In the genomic region with DNA sequence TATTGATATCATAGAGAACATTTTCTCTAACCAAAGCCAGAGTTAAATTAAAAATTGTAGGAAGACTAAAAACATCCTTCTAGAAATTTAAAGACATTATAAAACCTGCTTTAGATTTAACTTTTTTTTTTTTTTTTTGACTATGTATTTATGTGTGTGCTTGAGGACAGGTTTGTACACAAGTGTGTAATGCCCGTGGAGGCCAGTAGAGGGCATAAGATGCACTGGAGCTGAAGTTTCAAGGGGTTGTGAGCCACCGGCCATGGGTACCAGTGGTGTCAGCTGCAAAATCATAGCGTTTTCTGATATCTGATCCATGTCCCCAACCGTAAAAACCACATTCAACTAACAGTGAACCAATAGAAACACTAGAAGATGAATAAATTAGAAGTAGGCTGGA, we compare ENCODE assay signal across 14 mouse cellular contexts.
DNase-seq lines count a peak whose midpoint lies in the region; ATAC-seq and TF ChIP-seq lines count a peak whose summit lies in the region.
"Had no signal": no experiment of that assay in that cellular context is flagged by ENCODE, and none has a peak within 500 bp of the region (broad histone marks: within the 10 kb centered on the region; RNA-seq: fewer than 3 reads in every experiment).

No protein-coding gene starts in this region.

- no peak overlapping the region for H3K4me3 ChIP-seq in lung, postnatal 0 days (ENCODE audit: low read depth, low read length)
- no peak overlapping the region for H3K4me3 ChIP-seq in ES-E14 (ENCODE audit: insufficient read depth in 1 of 2, low read depth in 1 of 2, low read length in 2 of 2, poor library complexity in 1 of 2, severe bottlenecking in 1 of 2)
- H3K4me3 ChIP-seq in bone marrow, adult 2 months (replicated peaks; ENCODE audit: control insufficient read depth, low read depth, low read length), result no peak overlapping the region
- H3K4me3 ChIP-seq: limb, embryonic 13.5 days had no signal

- TF ChIP-seq EP300 in lung, postnatal 0 days (IDR thresholded peaks at IDR 0.05), result no peak

- H3K9me3 ChIP-seq in lung, postnatal 0 days (ENCODE audit: low read length), result no peaks in the 10 kb centered on the region
- H3K9me3 ChIP-seq in ES-E14 (ENCODE audit: control insufficient read depth, insufficient read depth, low read depth, low read length), result no peaks in the 10 kb centered on the region
- H3K9me3 ChIP-seq: limb, embryonic 13.5 days had no signal

- no peak for ATAC-seq in lung, postnatal 0 days
- no peak for ATAC-seq in monocyte, adult 5-6 weeks (replicated peaks; ENCODE audit: insufficient number of reproducible peaks, low FRiP score, low TSS enrichment, poor library complexity, severe bottlenecking)
- ATAC-seq: forebrain, embryonic 16.5 days; inflammation-experienced regulatory T-cells, adult 6 months had no signal

- in situ Hi-C loops in ES-E14 (cut with MboI; ENCODE audit: low sequenced_read_pairs in 2 of 2, unreplicated experiment in 2 of 2), result no loop called here

- H3K4me1 ChIP-seq in lung, postnatal 0 days (ENCODE audit: insufficient read depth, low read depth, low read length), result no peaks in the 10 kb centered on the region
- no peaks in the 10 kb centered on the region for H3K4me1 ChIP-seq in ES-E14 (ENCODE audit: control insufficient read depth in 2 of 2, insufficient read depth in 2 of 2, low read length in 2 of 2, poor library complexity in 1 of 2)
- no peaks in the 10 kb centered on the region for H3K4me1 ChIP-seq in bone marrow, adult 2 months (ENCODE audit: control insufficient read depth, insufficient read depth, low read length)

- no peak for TF ChIP-seq POLR2A in bone marrow, adult 2 months (IDR thresholded peaks at IDR 0.05; ENCODE audit: borderline replicate concordance, control insufficient read depth, low read depth, low read length)

- 77% methylated on average over 4 of the region's 4 CpGs for WGBS in lung, postnatal 0 days
- 76% methylated on average over 4 of the region's 4 CpGs for WGBS in bone marrow, adult 2 months

- no peak overlapping the region for H3K4me2 ChIP-seq in lung, postnatal 0 days (replicated peaks; ENCODE audit: low read depth, low read length)
- H3K4me2 ChIP-seq: limb, embryonic 13.5 days had no signal

- H3K27ac ChIP-seq in lung, postnatal 0 days (ENCODE audit: low read length), result no peak overlapping the region
- no peak overlapping the region for H3K27ac ChIP-seq in ES-E14 (ENCODE audit: insufficient read depth, low read depth, low read length, poor library complexity, severe bottlenecking)
- H3K27ac ChIP-seq in bone marrow, adult 2 months (ENCODE audit: control insufficient read depth, insufficient read depth, low read depth, low read length, poor library complexity), result no peak overlapping the region
- H3K27ac ChIP-seq: limb, embryonic 13.5 days had no signal

- no peak overlapping the region for H3K9ac ChIP-seq in lung, postnatal 0 days (replicated peaks; ENCODE audit: low read depth)
- no peak overlapping the region for H3K9ac ChIP-seq in ES-E14 (ENCODE audit: insufficient read depth, low read depth, low read length, poor library complexity, severe bottlenecking)
- H3K9ac ChIP-seq: limb, embryonic 13.5 days had no signal

- DNase-seq in kidney, adult 9 months, result peak; percentile 4
- DNase-seq in kidney, postnatal 10 days, result no peak
- no peak for DNase-seq in lung, postnatal 0 days (ENCODE audit: low spot score)
- DNase-seq in lung, postnatal 4 days, result no peak
- DNase-seq in ES-E14 (ENCODE audit: low read depth, low spot score), result peak; percentile 53
- DNase-seq in adrenal gland, postnatal 25 days, result no peak
- DNase-seq: cerebellum, adult 8-10 months; heart, postnatal 10 days; thymus, postnatal 14 days had no signal

- H3K36me3 ChIP-seq in lung, postnatal 0 days (ENCODE audit: insufficient read depth, low read length), result no peaks in the 10 kb centered on the region
- H3K36me3 ChIP-seq in ES-E14 (ENCODE audit: control insufficient read depth, insufficient read depth, low read length, poor library complexity, severe bottlenecking), result no peaks in the 10 kb centered on the region
- H3K36me3 ChIP-seq: limb, embryonic 13.5 days had no signal

- H3K27me3 ChIP-seq in lung, postnatal 0 days (replicated peaks; ENCODE audit: insufficient read depth, low read length), result no peaks in the 10 kb centered on the region

- peak; percentile 43; the same call in 1 of the 2 replicates for TF ChIP-seq CTCF in lung, postnatal 0 days (IDR thresholded peaks at IDR 0.05)
- peak; percentile 13; the same call in 1 of the 2 replicates for TF ChIP-seq CTCF in bone marrow, adult 2 months (IDR thresholded peaks at IDR 0.05; ENCODE audit: control insufficient read depth, insufficient read depth, low read length)

TF ChIP-seq in ES-E14, 5 proteins besides CTCF, POLR2A, EP300 and RAD21:
- TF ChIP-seq ZC3H11A (IDR thresholded peaks at IDR 0.05; ENCODE audit: borderline replicate concordance, low read depth, low read length) (peak; percentile 39; the same call in 1 of the 2 replicates), ZNF384 (IDR thresholded peaks at IDR 0.05; ENCODE audit: low read depth, low read length) (peak; percentile 85), MAFK (IDR thresholded peaks at IDR 0.05; ENCODE audit: insufficient read depth, low read depth, low read length) (no peak)

Comparison
In these comparisons a context has a peak if more than half of its experiments do, and no peak if none do; other contexts are left out.
1. DNase-seq: peak in kidney, adult 9 months (single experiment) and ES-E14 (single experiment); none in kidney, postnatal 10 days (single experiment), lung, postnatal 0 days (single experiment), lung, postnatal 4 days (0 of 2) and adrenal gland, postnatal 25 days (single experiment).